Mouse (Mus musculus): ENCODE results near the gene Setd1b. TPM values are rescaled to one million over a fixed set of nuclear protein-coding genes. Genes with fewer than 3 reads are reported as not detected.

The Setd1b gene
- polyA plus RNA-seq, 1 experiment, result 13.7 TPM

- Histone ChIP-seq H3K4me1 (ENCODE audit: control insufficient read depth, insufficient read depth, low read length) (peaks cover 10% of the 10 kb centered on the region), H3K36me3 (ENCODE audit: control insufficient read depth, insufficient read depth, low read length) (peaks cover 4% of the 10 kb centered on the region), H3K27me3 (ENCODE audit: control insufficient read depth, insufficient read depth, low read length) (no peaks in the 10 kb centered on the region), H3K4me3 (ENCODE audit: control insufficient read depth, low read depth, low read length) (no peak overlapping the region), H3K27ac (ENCODE audit: control insufficient read depth, insufficient read depth, low read depth, low read length) (no peak overlapping the region)
- no peak for TF ChIP-seq POLR2A (IDR thresholded peaks at IDR 0.05; ENCODE audit: control insufficient read depth, low read depth, low read length)
- peak; percentile 68; the same call in 1 of the 2 replicates for TF ChIP-seq CTCF (IDR thresholded peaks at IDR 0.05; ENCODE audit: control insufficient read depth, insufficient read depth, insufficient replicate concordance, low read depth, low read length)
Measured at GRCm38 (mm10) chr5:123156763-123157162, 14.8 kb downstream of the Setd1b start.

- TF ChIP-seq CTCF (IDR thresholded peaks at IDR 0.05; ENCODE audit: control insufficient read depth, insufficient read depth, insufficient replicate concordance, low read depth, low read length), result no peak
- no peak for TF ChIP-seq POLR2A (IDR thresholded peaks at IDR 0.05; ENCODE audit: control insufficient read depth, low read depth, low read length)
- H3K4me3 ChIP-seq (ENCODE audit: control insufficient read depth, low read depth, low read length), result no peak overlapping the region
- H3K27me3 ChIP-seq (ENCODE audit: control insufficient read depth, insufficient read depth, low read length), result no peaks in the 10 kb centered on the region
- peaks cover 4% of the 10 kb centered on the region for H3K36me3 ChIP-seq (ENCODE audit: control insufficient read depth, insufficient read depth, low read length)
- H3K27ac ChIP-seq (ENCODE audit: control insufficient read depth, insufficient read depth, low read depth, low read length), result no peak overlapping the region
- peaks cover 10% of the 10 kb centered on the region for H3K4me1 ChIP-seq (ENCODE audit: control insufficient read depth, insufficient read depth, low read length)
Measured at GRCm38 (mm10) chr5:123157972-123158371, 16.0 kb downstream of the Setd1b start.

GRCm38 (mm10) chr5:123159446-123159845 lies 17.5 kb downstream of the Setd1b start:
- no peak overlapping the region for H3K4me3 ChIP-seq (ENCODE audit: control insufficient read depth, low read depth, low read length)
- no peak overlapping the region for H3K27ac ChIP-seq (ENCODE audit: control insufficient read depth, insufficient read depth, low read depth, low read length)
- no peaks in the 10 kb centered on the region for H3K27me3 ChIP-seq (ENCODE audit: control insufficient read depth, insufficient read depth, low read length)
- peaks cover 6% of the 10 kb centered on the region for H3K36me3 ChIP-seq (ENCODE audit: control insufficient read depth, insufficient read depth, low read length)
- peaks cover 10% of the 10 kb centered on the region for H3K4me1 ChIP-seq (ENCODE audit: control insufficient read depth, insufficient read depth, low read length)
- TF ChIP-seq CTCF (IDR thresholded peaks at IDR 0.05; ENCODE audit: control insufficient read depth, insufficient read depth, insufficient replicate concordance, low read depth, low read length) (no peak), POLR2A (IDR thresholded peaks at IDR 0.05; ENCODE audit: control insufficient read depth, low read depth, low read length) (no peak)

GRCm38 (mm10) chr5:123159866-123160265 lies 17.9 kb downstream of the Setd1b start:
- TF ChIP-seq CTCF (IDR thresholded peaks at IDR 0.05; ENCODE audit: control insufficient read depth, insufficient read depth, insufficient replicate concordance, low read depth, low read length), result no peak
- TF ChIP-seq POLR2A (IDR thresholded peaks at IDR 0.05; ENCODE audit: control insufficient read depth, low read depth, low read length), result no peak
- no peaks in the 10 kb centered on the region for H3K27me3 ChIP-seq (ENCODE audit: control insufficient read depth, insufficient read depth, low read length)
- H3K36me3 ChIP-seq (ENCODE audit: control insufficient read depth, insufficient read depth, low read length), result peaks cover 6% of the 10 kb centered on the region
- H3K4me1 ChIP-seq (ENCODE audit: control insufficient read depth, insufficient read depth, low read length), result peaks cover 10% of the 10 kb centered on the region
- peak overlapping the region; percentile 57; the same call in 1 of the 2 replicates for H3K27ac ChIP-seq (ENCODE audit: control insufficient read depth, insufficient read depth, low read depth, low read length)
- H3K4me3 ChIP-seq (ENCODE audit: control insufficient read depth, low read depth, low read length), result no peak overlapping the region

GRCm38 (mm10) chr5:123160341-123160740 lies 18.3 kb downstream of the Setd1b start:
- Histone ChIP-seq H3K4me1 (ENCODE audit: control insufficient read depth, insufficient read depth, low read length) (peaks cover 10% of the 10 kb centered on the region), H3K36me3 (ENCODE audit: control insufficient read depth, insufficient read depth, low read length) (peaks cover 6% of the 10 kb centered on the region), H3K4me3 (ENCODE audit: control insufficient read depth, low read depth, low read length) (no peak overlapping the region), H3K27ac (ENCODE audit: control insufficient read depth, insufficient read depth, low read depth, low read length) (peak overlapping the region; percentile 57; the same call in 1 of the 2 replicates), H3K27me3 (ENCODE audit: control insufficient read depth, insufficient read depth, low read length) (no peaks in the 10 kb centered on the region)
- TF ChIP-seq CTCF (IDR thresholded peaks at IDR 0.05; ENCODE audit: control insufficient read depth, insufficient read depth, insufficient replicate concordance, low read depth, low read length) (no peak), POLR2A (IDR thresholded peaks at IDR 0.05; ENCODE audit: control insufficient read depth, low read depth, low read length) (no peak)

- peaks cover 6% of the 10 kb centered on the region for H3K36me3 ChIP-seq (ENCODE audit: control insufficient read depth, insufficient read depth, low read length)
- H3K4me1 ChIP-seq (ENCODE audit: control insufficient read depth, insufficient read depth, low read length), result peaks cover 10% of the 10 kb centered on the region
- H3K27ac ChIP-seq (ENCODE audit: control insufficient read depth, insufficient read depth, low read depth, low read length), result no peak overlapping the region
- TF ChIP-seq CTCF (IDR thresholded peaks at IDR 0.05; ENCODE audit: control insufficient read depth, insufficient read depth, insufficient replicate concordance, low read depth, low read length) (no peak), POLR2A (IDR thresholded peaks at IDR 0.05; ENCODE audit: control insufficient read depth, low read depth, low read length) (no peak)
- no peak overlapping the region for H3K4me3 ChIP-seq (ENCODE audit: control insufficient read depth, low read depth, low read length)
- no peaks in the 10 kb centered on the region for H3K27me3 ChIP-seq (ENCODE audit: control insufficient read depth, insufficient read depth, low read length)
Measured at GRCm38 (mm10) chr5:123162942-123163341, 20.9 kb downstream of the Setd1b start.

- Histone ChIP-seq H3K4me3 (ENCODE audit: control insufficient read depth, low read depth, low read length) (no peak overlapping the region), H3K27ac (ENCODE audit: control insufficient read depth, insufficient read depth, low read depth, low read length) (no peak overlapping the region), H3K27me3 (ENCODE audit: control insufficient read depth, insufficient read depth, low read length) (no peaks in the 10 kb centered on the region), H3K36me3 (ENCODE audit: control insufficient read depth, insufficient read depth, low read length) (peaks cover 4% of the 10 kb centered on the region), H3K4me1 (ENCODE audit: control insufficient read depth, insufficient read depth, low read length) (peaks cover 3% of the 10 kb centered on the region; the same call in 1 of the 2 replicates)
- TF ChIP-seq POLR2A (IDR thresholded peaks at IDR 0.05; ENCODE audit: control insufficient read depth, low read depth, low read length) (no peak), CTCF (IDR thresholded peaks at IDR 0.05; ENCODE audit: control insufficient read depth, insufficient read depth, insufficient replicate concordance, low read depth, low read length) (no peak)
Measured at GRCm38 (mm10) chr5:123166437-123166836, 24.4 kb downstream of the Setd1b start.

- H3K36me3 ChIP-seq (ENCODE audit: control insufficient read depth, insufficient read depth, low read length), result peaks cover 4% of the 10 kb centered on the region
- TF ChIP-seq POLR2A (IDR thresholded peaks at IDR 0.05; ENCODE audit: control insufficient read depth, low read depth, low read length) (no peak), CTCF (IDR thresholded peaks at IDR 0.05; ENCODE audit: control insufficient read depth, insufficient read depth, insufficient replicate concordance, low read depth, low read length) (no peak)
- H3K4me3 ChIP-seq (ENCODE audit: control insufficient read depth, low read depth, low read length), result no peak overlapping the region
- H3K4me1 ChIP-seq (ENCODE audit: control insufficient read depth, insufficient read depth, low read length), result peaks cover 9% of the 10 kb centered on the region
- no peak overlapping the region for H3K27ac ChIP-seq (ENCODE audit: control insufficient read depth, insufficient read depth, low read depth, low read length)
- H3K27me3 ChIP-seq (ENCODE audit: control insufficient read depth, insufficient read depth, low read length), result no peaks in the 10 kb centered on the region
Measured at GRCm38 (mm10) chr5:123167591-123167990, 25.6 kb downstream of the Setd1b start.
